Mouse (Mus musculus) stomach, postnatal 0 days (tissue): ENCODE results near the gene Sox30.

Source experiments
- CTCF ChIP-seq: IDR thresholded peaks from 2 replicates; pipeline ENCODE4 v1.5.1; 2016; ENCODE audit warnings: antibody characterized with exemption, low read depth, mild to moderate bottlenecking, moderate library complexity
- EP300 ChIP-seq: optimal IDR thresholded peaks from 2 replicates; pipeline ENCODE3; 2016; ENCODE audit warnings: antibody characterized with exemption

DNA sequence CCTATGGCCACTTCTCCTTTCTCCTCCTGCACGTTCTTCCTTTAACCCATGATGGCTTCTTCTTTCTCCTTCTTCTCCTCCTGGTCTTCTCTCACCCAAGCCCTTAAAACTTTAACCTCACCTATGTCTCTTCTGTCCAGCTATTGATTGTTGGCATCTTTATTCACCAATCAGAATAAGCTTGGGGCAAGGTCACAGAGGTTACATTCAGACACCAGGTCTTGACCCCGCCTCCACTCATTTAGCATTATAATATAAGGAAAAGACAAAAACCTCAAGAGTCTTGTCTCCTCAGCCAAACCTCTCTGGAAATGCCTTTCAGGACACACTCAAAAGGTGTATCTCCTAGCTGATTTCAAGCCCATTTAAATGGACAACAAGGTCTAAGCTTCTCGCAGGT is 11.6 kb upstream of the Sox30 start:
- TF ChIP-seq CTCF (no peak), EP300 (no peak)
